Mouse (Mus musculus): Measurements from ENCODE around the gene Srsf7.
"Not testable (repeated sequence)": the region's sequence is repeated elsewhere in the genome, so short reads cannot be mapped to it uniquely, and the experiment has no call there.

The Srsf7 gene

DNA sequence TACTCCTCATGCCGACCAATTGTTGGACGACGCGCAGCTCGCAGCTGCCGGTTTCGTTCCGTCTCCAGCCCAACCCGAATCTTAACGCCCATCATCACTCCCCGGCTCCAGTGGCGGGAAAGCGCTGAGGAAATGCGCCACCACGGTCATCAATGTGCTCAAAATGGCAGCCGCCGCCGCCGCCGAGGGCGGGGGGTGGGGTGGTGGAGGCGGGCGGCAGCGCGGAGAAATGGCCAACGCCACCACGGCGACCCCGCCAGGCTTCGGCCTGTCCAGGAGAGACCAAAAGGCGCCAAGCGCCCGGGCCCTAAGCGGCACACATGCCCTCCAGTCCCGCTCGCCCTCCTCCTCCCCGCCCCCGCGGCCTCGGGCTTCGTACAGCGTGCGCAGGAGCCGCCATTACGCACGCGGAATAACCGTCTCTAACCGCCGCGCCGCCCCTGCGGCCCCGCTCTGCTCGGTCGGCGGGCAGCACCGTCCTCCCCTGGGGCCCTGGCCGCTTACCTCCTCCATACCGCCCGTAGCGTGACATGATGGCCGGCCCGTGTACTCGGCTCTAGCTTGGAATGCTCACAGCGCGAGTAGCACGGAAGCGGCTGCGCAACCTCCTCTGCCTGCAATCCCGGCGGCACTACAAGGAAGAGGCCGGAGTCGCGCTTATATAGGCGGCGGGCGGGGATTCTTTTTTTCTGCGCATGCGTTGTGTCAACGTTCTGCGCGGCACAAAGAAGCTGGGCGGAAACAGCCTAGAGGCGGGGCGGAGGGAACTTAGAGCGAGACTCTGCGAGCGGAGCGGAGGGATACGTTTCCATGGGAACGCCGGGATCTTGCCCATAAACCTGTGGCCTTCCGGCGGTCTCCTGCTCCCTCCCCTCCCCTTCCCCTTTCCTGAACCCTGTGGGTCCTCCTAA lies at the start of gene Srsf7, which contains the start of gene Ttc39d:
Gene Srsf7 (minus strand): TSS at position 637 of the 911 bp plus-strand sequence.
Gene Ttc39d (plus strand): TSS at position 790 of the 911 bp plus-strand sequence.
- peak; percentile 94 for DNase-seq (ENCODE audit: low read depth)

GRCm38 (mm10) chr17:80255208-80255607 lies 48.1 kb upstream of the Srsf7 start:
- peak; percentile 6 for DNase-seq (ENCODE audit: low read depth)

DNA sequence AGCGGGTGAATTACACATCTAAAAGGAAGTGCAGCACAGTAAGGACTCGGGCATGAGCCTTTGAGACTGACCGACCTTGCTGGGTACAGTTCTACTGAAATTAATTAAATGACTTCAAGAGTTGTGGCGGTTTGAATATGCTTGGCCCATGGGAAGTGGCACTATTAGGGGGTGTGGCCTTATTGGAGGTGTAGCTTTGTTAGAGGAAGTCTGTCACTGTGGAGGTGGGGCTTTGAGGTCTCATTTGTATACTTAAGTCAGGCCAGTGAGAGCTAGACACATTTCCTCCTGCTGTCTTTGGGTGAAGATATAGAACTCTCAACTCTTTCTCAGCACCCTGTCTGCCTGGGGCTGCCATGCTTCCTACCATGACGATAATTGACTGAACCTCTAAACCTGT lies 47.3 kb upstream of the Srsf7 start:
- no peak for DNase-seq (ENCODE audit: low read depth)

DNA sequence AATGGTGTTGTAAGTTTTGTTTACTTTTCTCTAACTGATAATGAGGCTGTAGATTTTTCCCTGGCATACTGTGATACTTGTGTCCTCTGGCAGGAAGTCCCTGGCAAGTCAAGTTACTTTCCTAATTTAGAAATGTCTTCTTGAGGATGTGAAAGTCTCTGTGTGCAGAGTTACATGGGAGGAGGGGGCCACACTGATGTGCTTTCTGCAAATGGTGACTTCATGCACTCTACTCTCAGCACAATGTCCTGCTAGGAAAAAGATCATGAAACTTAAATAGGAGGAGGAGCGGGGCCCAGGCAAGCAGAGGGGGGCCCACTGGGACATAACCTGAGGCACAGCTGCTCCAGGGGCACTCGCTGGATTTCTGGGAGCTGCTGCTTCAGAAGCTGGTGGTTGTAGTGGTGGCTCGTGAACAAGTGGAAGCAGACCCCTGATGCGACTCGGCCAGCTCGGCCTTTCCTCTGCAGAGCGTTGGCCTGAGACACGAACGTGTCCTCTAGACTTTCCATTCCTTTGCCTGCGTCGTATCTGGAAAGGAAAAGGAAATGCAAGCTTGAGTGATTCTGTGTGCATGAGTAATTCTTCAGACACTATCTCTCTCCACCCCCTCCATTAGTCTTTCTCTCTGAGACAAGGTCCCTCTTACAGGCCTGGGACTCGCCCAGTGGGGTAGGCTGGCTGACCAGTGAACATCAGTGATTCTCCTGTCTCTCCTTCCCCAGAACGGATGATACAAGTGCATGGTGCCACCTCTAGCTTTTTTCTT lies 45.8 kb upstream of the Srsf7 start:
- no peak for DNase-seq (ENCODE audit: low read depth)

- no peak for DNase-seq (ENCODE audit: low read depth)
These were observed 36.0 kb upstream of the Srsf7 start for GRCm38 (mm10) chr17:80243116-80243515.

GRCm38 (mm10) chr17:80241594-80241993 lies 34.5 kb upstream of the Srsf7 start:
- DNase-seq (ENCODE audit: low read depth), result no peak

GRCm38 (mm10) chr17:80237475-80237874 lies 30.4 kb upstream of the Srsf7 start:
- DNase-seq (ENCODE audit: low read depth), result no peak

DNA sequence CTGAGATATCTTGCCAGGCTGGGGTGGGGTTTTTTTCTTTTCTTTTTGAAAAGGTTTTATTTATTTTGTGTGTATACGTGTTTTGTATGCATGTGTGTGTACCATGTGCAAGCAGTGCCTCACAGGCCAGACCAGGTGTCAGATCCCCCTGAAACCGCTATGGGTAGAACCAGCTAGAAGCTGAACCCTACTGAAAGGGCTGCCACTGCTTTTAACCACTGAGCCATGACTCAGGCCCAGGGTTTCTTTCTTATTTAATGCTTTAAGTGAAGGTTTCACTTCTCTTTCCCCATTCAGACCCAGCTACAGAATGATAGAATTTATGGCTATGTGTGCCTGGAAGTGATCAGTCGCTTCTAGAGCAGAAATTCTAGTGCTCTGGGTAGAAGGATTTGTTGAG lies 29.7 kb upstream of the Srsf7 start:
- DNase-seq (ENCODE audit: low read depth), result no peak

- DNase-seq (ENCODE audit: low read depth), result no peak
These were observed 28.4 kb upstream of the Srsf7 start for GRCm38 (mm10) chr17:80235477-80235876.

DNA sequence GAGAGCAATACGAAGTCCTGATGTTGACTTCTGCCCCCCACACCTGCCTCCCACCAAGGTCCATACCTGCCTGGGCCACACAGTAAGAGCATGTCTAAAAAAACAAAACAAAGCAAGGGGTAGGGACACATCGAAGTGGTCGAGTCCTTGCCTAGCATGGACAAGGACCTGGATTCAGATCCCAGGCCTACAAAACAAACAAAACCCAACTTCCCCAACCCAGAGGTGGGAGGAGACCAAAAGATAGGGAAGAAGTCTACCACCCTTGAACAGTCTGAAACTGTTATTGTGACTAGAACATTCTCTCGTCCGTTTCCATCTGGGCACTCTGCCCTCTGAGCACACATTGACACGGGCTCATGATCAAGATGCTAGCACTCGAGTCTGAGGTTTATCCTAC lies 27.3 kb upstream of the Srsf7 start:
- DNase-seq (ENCODE audit: low read depth), result no peak

GRCm38 (mm10) chr17:80233844-80234243 lies 26.7 kb upstream of the Srsf7 start:
- no peak for DNase-seq (ENCODE audit: low read depth)

DNA sequence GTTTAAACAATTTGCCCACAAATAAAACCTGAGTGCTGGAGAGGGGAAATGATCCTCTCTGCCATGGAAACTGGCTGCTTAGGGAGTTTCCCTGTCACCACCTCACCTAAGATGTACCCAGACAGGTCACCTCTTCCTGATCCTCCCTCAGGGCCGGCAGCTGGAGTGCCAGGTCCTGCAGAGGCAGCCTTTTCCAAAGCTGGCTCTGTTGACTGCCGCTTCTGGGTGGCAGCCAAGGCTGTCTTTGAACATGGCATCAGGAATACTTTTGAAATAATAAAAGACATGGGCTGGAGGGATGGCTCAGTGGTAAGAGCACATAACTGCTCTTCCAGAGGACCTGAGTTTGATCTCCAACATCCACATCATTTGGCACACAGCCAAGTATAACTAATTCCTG lies 22.3 kb upstream of the Srsf7 start:
- no peak for DNase-seq (ENCODE audit: low read depth)

GRCm38 (mm10) chr17:80225142-80225541 lies 18.0 kb upstream of the Srsf7 start:
- DNase-seq (ENCODE audit: low read depth), result not testable (repeated sequence)

DNA sequence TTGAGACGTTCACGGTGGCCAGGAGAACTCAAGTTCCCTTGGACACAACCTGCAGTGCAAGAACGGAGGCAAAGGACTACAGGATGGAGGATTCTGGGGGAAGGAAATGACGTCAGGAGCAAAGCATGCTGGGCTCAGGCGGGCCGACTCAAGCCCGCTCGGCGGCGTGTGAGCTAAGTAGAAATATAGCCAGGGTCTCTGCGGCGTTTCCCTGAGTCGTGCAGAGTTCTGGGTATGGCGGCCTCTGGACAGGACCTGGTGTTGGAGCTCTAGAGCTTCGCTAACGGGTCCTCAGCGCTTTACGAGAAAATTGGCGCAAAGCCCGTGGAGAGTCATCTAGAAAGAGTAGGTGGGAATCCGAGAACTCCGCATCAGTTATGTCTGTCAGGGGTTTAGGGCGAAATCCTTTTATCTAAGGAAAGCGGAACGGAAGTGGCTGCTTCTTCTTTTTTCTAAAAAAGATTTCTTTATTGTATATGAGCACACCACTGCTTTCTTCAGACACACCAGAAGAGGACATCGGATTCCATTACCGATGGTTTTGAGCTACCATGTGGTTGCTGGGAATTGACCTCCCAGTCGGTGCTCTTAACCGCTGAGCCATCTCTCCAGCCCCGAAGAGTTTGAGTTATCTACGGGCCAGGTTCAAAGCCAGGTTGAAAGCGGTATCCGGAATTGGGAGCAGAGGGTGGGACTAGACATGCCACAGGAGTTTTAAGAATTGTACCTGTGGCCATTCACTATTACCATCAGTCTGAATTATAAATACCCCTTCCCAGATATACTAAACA lies 17.4 kb upstream of the Srsf7 start, which contains the start of gene Gemin6:
Gene Gemin6 (plus strand): TSS at position 116 of the 791 bp plus-strand sequence.
- DNase-seq (ENCODE audit: low read depth), result peak; percentile 68

DNA sequence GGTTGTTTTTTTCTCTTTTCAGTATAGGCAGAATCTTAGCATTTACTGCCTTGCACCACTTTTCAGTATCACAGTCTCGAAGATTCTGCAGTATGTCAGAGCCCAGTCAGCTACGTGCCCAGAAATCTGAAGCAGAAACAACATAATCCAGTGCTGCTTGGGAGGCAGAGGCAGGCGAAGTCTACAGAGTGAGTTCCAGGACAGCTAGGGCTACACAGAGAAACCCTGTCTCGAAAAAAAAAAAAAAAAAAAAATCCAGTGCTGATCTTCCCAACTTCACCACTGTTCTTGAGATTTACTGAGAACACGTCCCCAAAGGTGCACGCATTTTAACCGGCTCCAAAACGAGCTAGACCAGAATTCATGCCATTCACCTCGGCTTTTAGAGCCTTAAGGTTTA lies 16.7 kb upstream of the Srsf7 start:
- DNase-seq (ENCODE audit: low read depth), result no peak

DNA sequence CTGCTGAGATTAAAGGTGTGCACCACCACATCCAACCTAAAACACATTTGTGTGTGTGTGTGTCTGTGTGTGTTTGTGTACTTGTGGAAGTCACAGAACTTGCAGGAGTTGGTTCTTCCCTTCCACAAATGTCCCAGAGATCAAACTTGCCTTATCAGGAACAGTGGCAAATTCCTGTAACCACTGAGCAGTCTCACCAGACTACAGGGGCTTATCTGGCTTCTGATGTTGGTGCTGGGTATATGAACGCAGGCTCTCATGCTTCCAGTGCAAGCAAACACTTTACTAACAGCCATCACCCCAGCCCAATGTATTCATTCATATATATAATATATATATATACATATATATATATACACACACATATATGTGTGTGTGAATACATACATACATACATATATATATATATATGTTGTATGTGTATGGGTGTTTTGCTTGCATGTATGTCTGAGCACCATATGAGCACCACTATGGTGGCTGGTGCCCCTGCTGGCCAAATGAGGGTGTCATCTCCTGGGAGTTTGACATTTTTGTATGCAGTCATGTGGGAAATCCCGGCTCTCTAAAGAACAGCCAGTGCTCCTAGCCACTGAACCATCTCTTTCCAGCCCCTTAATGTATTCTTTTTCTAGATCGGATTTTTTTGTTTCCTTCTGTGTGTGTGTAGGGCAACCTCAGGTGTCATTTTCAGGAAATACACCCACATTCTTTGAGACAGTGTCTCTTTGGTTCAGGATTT lies 15.0 kb upstream of the Srsf7 start:
- no peak for DNase-seq (ENCODE audit: low read depth)

DNA sequence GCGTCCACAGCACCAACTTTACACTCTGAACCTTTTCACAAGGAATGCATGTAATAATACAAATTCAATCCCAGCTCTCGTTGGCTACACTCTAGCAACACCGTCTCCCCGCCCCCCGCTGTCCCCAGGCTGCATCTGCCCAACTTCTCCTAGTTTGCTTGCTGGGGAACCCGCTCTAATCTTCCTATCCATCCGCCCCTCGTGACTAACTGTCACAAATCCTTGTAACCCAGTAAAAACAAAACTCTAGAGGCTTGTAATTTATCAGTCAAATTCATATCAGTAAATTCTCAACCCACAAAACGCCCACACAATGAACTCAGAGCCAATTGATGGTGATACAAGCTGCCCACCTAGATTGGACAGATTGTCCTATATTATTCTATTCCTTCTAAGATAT lies 14.1 kb upstream of the Srsf7 start:
- DNase-seq (ENCODE audit: low read depth), result no peak

DNA sequence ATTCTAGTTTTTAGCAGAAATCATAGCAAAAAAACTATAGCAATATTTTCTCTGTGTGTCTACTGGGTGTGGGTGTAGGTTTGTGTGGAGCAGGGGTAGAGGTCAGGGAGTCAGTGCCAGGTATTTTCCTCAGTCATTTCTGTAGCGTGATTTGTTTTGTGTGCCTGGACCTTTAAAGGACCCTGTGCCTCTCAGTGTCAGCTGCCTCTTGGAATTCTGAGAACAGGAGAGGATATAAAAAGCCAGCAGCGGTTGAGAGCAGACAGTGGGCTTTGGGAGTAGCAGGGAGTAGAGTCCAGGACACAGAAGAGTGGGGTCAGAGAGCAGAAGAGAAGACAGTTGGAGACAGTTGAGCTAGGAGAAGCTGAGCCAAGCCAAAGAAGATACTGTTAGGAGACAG lies 13.0 kb upstream of the Srsf7 start:
- DNase-seq (ENCODE audit: low read depth), result no peak

DNA sequence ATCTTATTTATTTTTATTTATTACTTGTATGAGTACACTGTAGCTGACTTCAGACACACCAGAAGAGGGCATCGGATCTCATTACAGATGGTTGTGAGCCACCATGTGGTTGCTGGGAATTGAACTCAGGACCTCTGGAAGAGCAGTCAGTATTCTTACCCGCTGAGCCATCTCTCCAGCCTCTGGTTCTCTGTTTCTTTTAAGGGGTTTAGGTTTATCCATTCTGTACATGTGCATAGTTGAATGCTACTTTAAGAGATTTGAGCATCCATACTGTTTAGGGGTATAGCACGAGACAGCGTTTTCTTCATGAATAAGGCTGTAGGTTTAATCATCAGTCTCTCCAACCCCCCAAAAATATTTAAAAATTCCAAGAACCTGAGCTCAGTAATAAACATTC lies 6.9 kb upstream of the Srsf7 start:
- not testable (repeated sequence) for DNase-seq (ENCODE audit: low read depth)

GRCm38 (mm10) chr17:80206301-80206670 lies 821 bp downstream of the Srsf7 start:
- DNase-seq (ENCODE audit: low read depth), result no peak

DNA sequence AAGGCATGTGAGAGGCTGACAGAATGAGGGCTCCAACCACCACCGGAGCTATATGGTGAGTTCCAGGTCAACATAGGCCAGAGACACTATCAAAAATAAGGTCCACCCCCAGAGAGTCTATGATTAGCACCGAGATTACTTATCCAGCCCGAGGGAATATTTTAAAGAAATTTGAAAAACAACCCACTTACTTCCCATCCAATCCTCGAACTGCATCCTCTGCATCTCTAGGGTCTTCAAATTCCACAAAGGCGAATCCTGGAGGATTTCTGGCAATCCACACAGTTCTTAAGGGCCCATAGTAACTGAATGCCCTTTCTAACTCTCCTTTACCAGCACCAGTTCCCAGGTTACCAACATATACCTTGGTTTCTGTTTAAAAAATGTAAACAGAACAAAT lies 1.4 kb downstream of the Srsf7 start:
- no peak for DNase-seq (ENCODE audit: low read depth)
